Mouse (Mus musculus) hindbrain, embryonic 12.5 days (tissue): ENCODE data around the gene Specc1. TPM values are rescaled to one million over a fixed set of nuclear protein-coding genes. Genes with fewer than 3 reads are reported as not detected.

Experiments
- ATAC-seq: fragments of 200-750 bp; cut with Nextera tagmentation; 2 replicates; pipeline ENCODE4 v1.8.0; 2017; ENCODE audit warnings: moderate TSS enrichment; ENCODE audit not compliant: low FRiP score
- H3K27ac ChIP-seq: fragments of 300-500 bp; sonication (generic); 2 replicates; pipeline ENCODE4 v1.5.1; 2016; ENCODE audit warnings: mild to moderate bottlenecking
- H3K27me3 ChIP-seq: fragments of 300-500 bp; sonication (generic); 2 replicates; pipeline ENCODE4 v1.6.1; 2016; ENCODE audit warnings: mild to moderate bottlenecking
- H3K36me3 ChIP-seq: fragments of 300-500 bp; sonication (generic); 2 replicates; pipeline ENCODE4 v1.6.1; 2016; ENCODE audit warnings: mild to moderate bottlenecking
- H3K4me1 ChIP-seq: fragments of 300-500 bp; sonication (generic); 2 replicates; pipeline ENCODE4 v1.6.1; 2016
- H3K4me2 ChIP-seq: fragments of 300-500 bp; sonication (generic); replicated peaks from 2 replicates; pipeline ENCODE4 v1.6.1; 2016; ENCODE audit warnings: mild to moderate bottlenecking
- H3K4me3 ChIP-seq: fragments of 300-500 bp; sonication (generic); 2 replicates; pipeline ENCODE4 v1.5.1; 2016; ENCODE audit warnings: mild to moderate bottlenecking
- H3K9ac ChIP-seq: fragments of 300-500 bp; sonication (generic); 2 replicates; pipeline ENCODE4 v1.6.1; 2016; ENCODE audit warnings: mild to moderate bottlenecking, moderate library complexity
- H3K9me3 ChIP-seq: fragments of 300-500 bp; sonication (generic); replicated peaks from 2 replicates; pipeline ENCODE4 v1.6.1; 2016; ENCODE audit warnings: mild to moderate bottlenecking
- WGBS: fragments of 180-500 bp; shearing (Covaris S2); methylation state at CpG from one replicate; pipeline ENCODE4 v1.1.7; 2016; 5-methylcytosine and 5-hydroxymethylcytosine counted together
- polyA plus RNA-seq: library from polyadenylated mRNA; unstranded; fragments of >200 nt; fragmentation: Nextera tagmentation; extraction: Ambion mirVana; gene quantifications from 2 replicates; pipeline ENCODE4 v1.2.1, GENCODE M21; 2016

The Specc1 gene
- polyA plus RNA-seq, 1 experiment from 2014 or later, result 15.7 TPM

- no peak for ATAC-seq
- Histone ChIP-seq H3K36me3 (no peaks in the 10 kb centered on the region), H3K9ac (no peak overlapping the region), H3K4me3 (no peak overlapping the region), H3K9me3 (no peaks in the 10 kb centered on the region), H3K4me1 (no peaks in the 10 kb centered on the region), H3K27ac (no peak overlapping the region), H3K27me3 (no peaks in the 10 kb centered on the region), H3K4me2 (no peak overlapping the region)
- WGBS, result 64% methylated on average over 6 of the region's 6 CpGs
These were observed 48.3 kb downstream of the Specc1 start for GRCm38 (mm10) chr11:62004881-62005240.

GRCm38 (mm10) chr11:62005241-62005910 is 48.8 kb downstream of the Specc1 start:
- ATAC-seq, result no peak
- Histone ChIP-seq H3K4me1 (no peaks in the 10 kb centered on the region), H3K4me2 (no peak overlapping the region), H3K27me3 (no peaks in the 10 kb centered on the region), H3K36me3 (no peaks in the 10 kb centered on the region), H3K4me3 (no peak overlapping the region), H3K9me3 (no peaks in the 10 kb centered on the region), H3K27ac (no peak overlapping the region), H3K9ac (no peak overlapping the region)
- 59% methylated on average over 14 of the region's 14 CpGs for WGBS

- no peak overlapping the region for H3K27ac ChIP-seq
- 75% methylated on average over 5 of the region's 5 CpGs for WGBS
- no peak for ATAC-seq
These were observed 49.3 kb downstream of the Specc1 start for GRCm38 (mm10) chr11:62005911-62006260.

GRCm38 (mm10) chr11:62006680-62007079 is 50.1 kb downstream of the Specc1 start:
- no peak for ATAC-seq
- H3K4me2 ChIP-seq, result no peak overlapping the region
- H3K9me3 ChIP-seq, result no peaks in the 10 kb centered on the region
- no peaks in the 10 kb centered on the region for H3K4me1 ChIP-seq
- no peak overlapping the region for H3K4me3 ChIP-seq
- 70% methylated on average over 5 of the region's 5 CpGs for WGBS
- H3K36me3 ChIP-seq, result no peaks in the 10 kb centered on the region
- H3K27me3 ChIP-seq, result no peaks in the 10 kb centered on the region
- no peak overlapping the region for H3K9ac ChIP-seq
- H3K27ac ChIP-seq, result no peak overlapping the region

More at GRCm38 (mm10) chr11:62005911-62006260, 49.3 kb downstream of the Specc1 start:
- Histone ChIP-seq H3K4me3 (no peak overlapping the region), H3K9ac (no peak overlapping the region), H3K4me1 (no peaks in the 10 kb centered on the region), H3K27me3 (no peaks in the 10 kb centered on the region), H3K4me2 (no peak overlapping the region), H3K9me3 (no peaks in the 10 kb centered on the region), H3K36me3 (no peaks in the 10 kb centered on the region)

GRCm38 (mm10) chr11:62007984-62008383 is 51.4 kb downstream of the Specc1 start:
- no peaks in the 10 kb centered on the region for H3K27me3 ChIP-seq
- H3K4me2 ChIP-seq, result no peak overlapping the region
- no peaks in the 10 kb centered on the region for H3K4me1 ChIP-seq
- ATAC-seq, result no peak
- H3K27ac ChIP-seq, result no peak overlapping the region
- no peaks in the 10 kb centered on the region for H3K36me3 ChIP-seq
- H3K4me3 ChIP-seq, result no peak overlapping the region
- H3K9me3 ChIP-seq, result no peaks in the 10 kb centered on the region
- H3K9ac ChIP-seq, result no peak overlapping the region
- 48% methylated on average over 9 of the region's 9 CpGs for WGBS

GRCm38 (mm10) chr11:62010625-62011231 is 54.2 kb downstream of the Specc1 start:
- 72% methylated on average over 16 of the region's 16 CpGs for WGBS
- Histone ChIP-seq H3K9ac (no peak overlapping the region), H3K36me3 (no peaks in the 10 kb centered on the region), H3K4me1 (0 out of 2 replicates have a peak, but pooled peaks cover 3% of the 10 kb centered on the region), H3K4me3 (no peak overlapping the region), H3K9me3 (no peaks in the 10 kb centered on the region), H3K27me3 (0 out of 2 replicates have a peak, but pooled peaks cover 4% of the 10 kb centered on the region), H3K4me2 (no peak overlapping the region), H3K27ac (no peak overlapping the region)
- no peak for ATAC-seq

- Histone ChIP-seq H3K4me3 (no peak overlapping the region), H3K9me3 (no peaks in the 10 kb centered on the region), H3K4me1 (0 out of 2 replicates have a peak, but pooled peaks cover 3% of the 10 kb centered on the region), H3K27ac (no peak overlapping the region), H3K9ac (no peak overlapping the region), H3K27me3 (0 out of 2 replicates have a peak, but pooled peaks cover 4% of the 10 kb centered on the region), H3K4me2 (no peak overlapping the region), H3K36me3 (no peaks in the 10 kb centered on the region)
- 90% methylated on average over 6 of the region's 6 CpGs for WGBS
- ATAC-seq, result no peak
These were observed 55.5 kb downstream of the Specc1 start for GRCm38 (mm10) chr11:62012039-62012438.

GRCm38 (mm10) chr11:62013449-62013848 is 56.9 kb downstream of the Specc1 start:
- WGBS, result 82% methylated on average over 3 of the region's 3 CpGs
- Histone ChIP-seq H3K27me3 (0 out of 2 replicates have a peak, but pooled peaks cover 4% of the 10 kb centered on the region), H3K27ac (no peak overlapping the region), H3K36me3 (no peaks in the 10 kb centered on the region), H3K4me1 (0 out of 2 replicates have a peak, but pooled peaks cover 3% of the 10 kb centered on the region), H3K9me3 (no peaks in the 10 kb centered on the region), H3K4me3 (no peak overlapping the region), H3K4me2 (no peak overlapping the region), H3K9ac (no peak overlapping the region)
- no peak for ATAC-seq

GRCm38 (mm10) chr11:62015071-62015654 is 58.6 kb downstream of the Specc1 start:
- WGBS, result 46% methylated on average over 13 of the region's 13 CpGs
- Histone ChIP-seq H3K4me3 (no peak overlapping the region), H3K27ac (no peak overlapping the region), H3K36me3 (no peaks in the 10 kb centered on the region), H3K27me3 (0 out of 2 replicates have a peak, but pooled peaks cover 4% of the 10 kb centered on the region), H3K4me1 (0 out of 2 replicates have a peak, but pooled peaks cover 3% of the 10 kb centered on the region), H3K9me3 (no peaks in the 10 kb centered on the region), H3K4me2 (no peak overlapping the region), H3K9ac (no peak overlapping the region)
- ATAC-seq, result no peak

GRCm38 (mm10) chr11:62016985-62017384 is 60.4 kb downstream of the Specc1 start:
- Histone ChIP-seq H3K4me3 (no peak overlapping the region), H3K36me3 (no peaks in the 10 kb centered on the region), H3K9me3 (no peaks in the 10 kb centered on the region), H3K4me1 (0 out of 2 replicates have a peak, but pooled peaks cover 3% of the 10 kb centered on the region), H3K27me3 (0 out of 2 replicates have a peak, but pooled peaks cover 4% of the 10 kb centered on the region), H3K9ac (no peak overlapping the region), H3K27ac (no peak overlapping the region), H3K4me2 (no peak overlapping the region)
- ATAC-seq, result no peak
- 72% methylated on average over 2 of the region's 2 CpGs for WGBS

GRCm38 (mm10) chr11:62018315-62019205 is 62.0 kb downstream of the Specc1 start:
- ATAC-seq, result no peak
- Histone ChIP-seq H3K27me3 (0 out of 2 replicates have a peak, but pooled peaks cover 4% of the 10 kb centered on the region), H3K4me2 (no peak overlapping the region), H3K36me3 (no peaks in the 10 kb centered on the region), H3K27ac (no peak overlapping the region), H3K4me3 (no peak overlapping the region), H3K9ac (no peak overlapping the region), H3K9me3 (no peaks in the 10 kb centered on the region), H3K4me1 (0 out of 2 replicates have a peak, but pooled peaks cover 3% of the 10 kb centered on the region)
- 77% methylated on average over 10 of the region's 10 CpGs for WGBS

- H3K36me3 ChIP-seq, result no peaks in the 10 kb centered on the region
- no peaks in the 10 kb centered on the region for H3K27me3 ChIP-seq
- no peak for ATAC-seq
- no peaks in the 10 kb centered on the region for H3K9me3 ChIP-seq
- 71% methylated on average over 3 of the region's 3 CpGs for WGBS
- peaks cover 11% of the 10 kb centered on the region for H3K4me1 ChIP-seq
- no peak overlapping the region for H3K4me3 ChIP-seq
- H3K4me2 ChIP-seq, result no peak overlapping the region
- no peak overlapping the region for H3K9ac ChIP-seq
- no peak overlapping the region for H3K27ac ChIP-seq
These were observed 63.3 kb downstream of the Specc1 start for GRCm38 (mm10) chr11:62019857-62020256.
